Mouse (Mus musculus) lung, postnatal 4 days (tissue): ENCODE results near the gene Pmf1.
"Not testable (repeated sequence)": the region's sequence is repeated elsewhere in the genome, so short reads cannot be mapped to it uniquely, and the experiment has no call there.

Experiments used
- DNase-seq, 2 experiments: peaks; one replicate each; pipeline ENCODE4 v3.0.0; 2021

The Pmf1 gene

GRCm38 (mm10) chr3:88437454-88437853 lies 27.3 kb upstream of the Pmf1 start:
- no peak for DNase-seq

- DNase-seq, result peak; percentile 74 to 75
Observed at GRCm38 (mm10) chr3:88436395-88437201, 26.5 kb upstream of the Pmf1 start.

GRCm38 (mm10) chr3:88435515-88435914 lies 25.4 kb upstream of the Pmf1 start:
- DNase-seq, result peak in 1 of 2 experiments; percentile 17

GRCm38 (mm10) chr3:88428639-88429038 lies 18.5 kb upstream of the Pmf1 start:
- not testable (repeated sequence) for DNase-seq

- DNase-seq, result no peak
Observed at GRCm38 (mm10) chr3:88427342-88427905, 17.3 kb upstream of the Pmf1 start.

- DNase-seq, result no peak
Observed at GRCm38 (mm10) chr3:88425708-88426420, 15.7 kb upstream of the Pmf1 start.

GRCm38 (mm10) chr3:88425330-88425689 lies 15.2 kb upstream of the Pmf1 start:
- no peak for DNase-seq

GRCm38 (mm10) chr3:88424605-88425329 lies 14.6 kb upstream of the Pmf1 start, which contains the start of gene Slc25a44:
Slc25a44 (minus strand) TSS chr3:88425139.
- DNase-seq, result peak; percentile 94 to 98

GRCm38 (mm10) chr3:88422020-88422720 lies 12.0 kb upstream of the Pmf1 start:
- peak; percentile 37 to 70 for DNase-seq

GRCm38 (mm10) chr3:88420771-88421170 lies 10.6 kb upstream of the Pmf1 start:
- no peak for DNase-seq

- peak in 1 of 2 experiments; percentile 24 for DNase-seq
Observed at GRCm38 (mm10) chr3:88418016-88418415, 7.9 kb upstream of the Pmf1 start.

GRCm38 (mm10) chr3:88415668-88416067 lies 5.5 kb upstream of the Pmf1 start:
- DNase-seq, result no peak

GRCm38 (mm10) chr3:88412636-88413035 lies 2.5 kb upstream of the Pmf1 start:
- DNase-seq, result no peak

- DNase-seq, result no peak
Observed at GRCm38 (mm10) chr3:88411681-88412080, 1.6 kb upstream of the Pmf1 start.

GRCm38 (mm10) chr3:88410645-88411031 lies 507 bp upstream of the Pmf1 start:
- no peak for DNase-seq

GRCm38 (mm10) chr3:88408953-88409352 lies 1.2 kb downstream of the Pmf1 start:
- no peak for DNase-seq

- no peak for DNase-seq
Observed at GRCm38 (mm10) chr3:88407529-88407928, 2.6 kb downstream of the Pmf1 start.

GRCm38 (mm10) chr3:88407090-88407489 lies 3.0 kb downstream of the Pmf1 start:
- DNase-seq, result peak; percentile 34 to 78

GRCm38 (mm10) chr3:88403522-88404230 lies 6.5 kb downstream of the Pmf1 start:
- no peak for DNase-seq

GRCm38 (mm10) chr3:88398666-88399065 lies 11.5 kb downstream of the Pmf1 start:
- no peak for DNase-seq

GRCm38 (mm10) chr3:88395742-88396141 lies 14.4 kb downstream of the Pmf1 start:
- DNase-seq, result no peak

GRCm38 (mm10) chr3:88395288-88395687 lies 14.8 kb downstream of the Pmf1 start:
- DNase-seq, result no peak
